Mouse (Mus musculus): ENCODE measurements around the gene Fam102b.

Fam102b gene

GRCm38 (mm10) chr3:108961226-108961625 is 66.2 kb downstream of the Fam102b start:
- DNase-seq (ENCODE audit: low read depth, low spot score) = no peak

GRCm38 (mm10) chr3:108959680-108960295 is 67.6 kb downstream of the Fam102b start:
- no peak for DNase-seq (ENCODE audit: low read depth, low spot score)

GRCm38 (mm10) chr3:108957976-108958375 is 69.4 kb downstream of the Fam102b start:
- DNase-seq (ENCODE audit: low read depth, low spot score) = no peak

GRCm38 (mm10) chr3:108940996-108941395 is 86.4 kb downstream of the Fam102b start:
- DNase-seq (ENCODE audit: low read depth, low spot score) = no peak

GRCm38 (mm10) chr3:108940001-108940633 is 87.3 kb downstream of the Fam102b start, which contains the start of gene Gm9857:
Gene Gm9857, minus strand, starts transcription at chr3:108940445.
- no peak for DNase-seq (ENCODE audit: low read depth, low spot score)

GRCm38 (mm10) chr3:108939573-108939972 is 87.8 kb downstream of the Fam102b start, which contains the start of gene Henmt1:
Gene Henmt1, plus strand, starts transcription at chr3:108939873.
- DNase-seq (ENCODE audit: low read depth, low spot score) = no peak

- no peak for DNase-seq (ENCODE audit: low read depth, low spot score)
These were observed 88.7 kb downstream of the Fam102b start for GRCm38 (mm10) chr3:108938691-108939090.

GRCm38 (mm10) chr3:108933557-108933956 is 93.8 kb downstream of the Fam102b start:
- no peak for DNase-seq (ENCODE audit: low read depth, low spot score)

GRCm38 (mm10) chr3:108926308-108926707 is 101.1 kb downstream of the Fam102b start:
- DNase-seq (ENCODE audit: low read depth, low spot score) = no peak

- DNase-seq (ENCODE audit: low read depth, low spot score) = no peak
These were observed 101.7 kb downstream of the Fam102b start for GRCm38 (mm10) chr3:108925677-108926076.

GRCm38 (mm10) chr3:108921822-108922221 is 105.6 kb downstream of the Fam102b start:
- no peak for DNase-seq (ENCODE audit: low read depth, low spot score)

All from A20 (cell line).